Mouse (Mus musculus) spleen, postnatal 0 days (tissue): ENCODE results near the gene Tmem92. TPM values are rescaled to one million over a fixed set of nuclear protein-coding genes. Genes with fewer than 3 reads are reported as not detected.

Experiments used
- polyA plus RNA-seq: library from polyadenylated mRNA; unstranded; fragments of >200 nt; fragmentation: Nextera tagmentation; extraction: Ambion mirVana; gene quantifications from 2 replicates; pipeline ENCODE4 v1.2.1, GENCODE M21; 2015

Gene Tmem92
- polyA plus RNA-seq, result not detected in 2 replicates

GRCm38 (mm10) chr11:94782603-94783002 lies at the start of gene Tmem92:
Tmem92 (minus strand) TSS chr11:94782703.

GRCm38 (mm10) chr11:94741732-94742272 lies 40.7 kb downstream of the Tmem92 start, which contains the start of gene Cdc34b:
Cdc34b (plus strand) TSS chr11:94741782.

Other genes starting within 250 kb of the Tmem92 start
- 2.1 and 2.3 TPM in 2 replicates for gene Rsad1, start 233.4 kb downstream of the Tmem92 start, polyA plus RNA-seq
- 0.07 and 0.24 TPM in 2 replicates for gene Chad, start 217.7 kb downstream of the Tmem92 start, polyA plus RNA-seq
- 2.1 and 2.4 TPM in 2 replicates for gene Acsf2, start 180.8 kb downstream of the Tmem92 start, polyA plus RNA-seq
- 58.3 and 59.8 TPM in 2 replicates for gene Lrrc59, start 152.9 kb downstream of the Tmem92 start, polyA plus RNA-seq
- 89.3 and 97.3 TPM in 2 replicates for gene Mrpl27, start 128.9 kb downstream of the Tmem92 start, polyA plus RNA-seq
- 13.7 and 16.4 TPM in 2 replicates for gene Eme1, start 128.7 kb downstream of the Tmem92 start, polyA plus RNA-seq
- 4.2 and 5.5 TPM in 2 replicates for gene Xylt2, start 105.2 kb downstream of the Tmem92 start, polyA plus RNA-seq
- not detected in 2 replicates for gene Gm11541, start 78.2 kb downstream of the Tmem92 start, polyA plus RNA-seq
- 0.15 TPM in 1 of 2 replicates, not detected in the other for gene Cdc34b, start 40.9 kb downstream of the Tmem92 start, polyA plus RNA-seq
- gene Col1a1, start 153.5 kb upstream of the Tmem92 start, polyA plus RNA-seq, result 226 and 297 TPM in 2 replicates
- not detected in 2 replicates for gene Hils1, start 184.9 kb upstream of the Tmem92 start, polyA plus RNA-seq
- 0.17 and 0.72 TPM in 2 replicates for gene Sgca, start 193.6 kb upstream of the Tmem92 start, polyA plus RNA-seq
- 21.7 TPM in 2 replicates for gene Ppp1r9b, start 208.3 kb upstream of the Tmem92 start, polyA plus RNA-seq
- 35.2 and 44.2 TPM in 2 replicates for gene Samd14, start 227.2 kb upstream of the Tmem92 start, polyA plus RNA-seq